Mouse (Mus musculus) right cerebral cortex, postnatal 25 days (tissue): ENCODE data around the gene A130010J15Rik.

Experiments
- DNase-seq: peaks from one replicate; pipeline ENCODE4 v3.0.0; 2022

The A130010J15Rik gene

DNA sequence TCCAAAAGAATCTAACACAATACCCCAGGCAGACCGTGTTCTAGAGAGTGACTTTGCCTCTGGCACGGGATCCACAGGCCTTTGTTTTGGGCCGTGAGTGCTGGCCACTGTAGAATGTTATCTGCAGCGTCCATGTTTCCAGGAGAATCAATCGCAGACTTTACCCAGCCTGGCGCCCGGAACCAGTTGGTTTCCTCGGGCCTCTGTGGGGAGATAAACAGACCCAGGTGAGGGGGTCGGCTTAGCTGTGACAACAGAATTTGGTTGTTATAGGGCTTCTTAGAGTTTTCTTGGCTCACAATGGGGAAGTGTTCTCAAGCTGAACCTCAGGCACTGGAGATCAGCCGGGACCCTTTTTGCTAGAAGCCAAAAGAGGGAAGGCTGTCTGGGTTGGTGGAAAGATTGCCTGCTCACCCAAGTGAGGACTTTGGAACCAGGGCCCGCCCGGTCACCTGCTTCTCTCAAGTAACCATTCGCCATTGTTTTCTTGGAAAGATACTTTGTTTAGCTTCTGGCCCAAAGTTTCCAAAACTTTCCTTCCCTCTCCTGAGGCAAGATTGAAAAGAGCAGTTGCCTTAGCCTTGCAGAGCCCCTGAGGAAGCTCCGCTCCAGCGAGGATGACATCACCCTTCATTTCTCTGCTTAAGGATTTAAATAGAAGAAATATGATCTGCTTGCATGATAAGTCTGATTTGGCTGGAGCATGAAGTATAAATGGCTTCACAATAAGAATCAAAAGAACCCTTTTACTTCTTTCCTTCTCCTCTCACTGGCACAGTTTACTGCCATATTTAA, 11.3 kb upstream of the A130010J15Rik start:
- DNase-seq, result no peak

DNA sequence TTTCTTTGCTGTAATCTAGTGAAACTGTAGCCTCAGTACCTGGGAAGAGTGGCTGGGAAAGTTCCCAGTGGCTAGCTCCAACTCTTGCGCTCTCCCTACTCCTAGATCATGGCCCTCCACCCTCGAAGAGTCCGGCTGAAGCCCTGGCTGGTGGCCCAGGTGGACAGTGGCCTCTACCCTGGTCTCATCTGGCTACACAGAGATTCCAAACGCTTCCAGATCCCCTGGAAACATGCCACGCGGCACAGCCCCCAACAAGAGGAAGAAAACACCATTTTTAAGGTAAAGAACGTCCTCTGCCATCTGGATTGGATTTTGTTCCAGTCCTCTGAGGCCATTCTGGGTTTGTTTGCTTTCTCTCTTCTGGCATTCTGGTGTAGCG, 10.7 kb upstream of the A130010J15Rik start:
- DNase-seq, result no peak

DNA sequence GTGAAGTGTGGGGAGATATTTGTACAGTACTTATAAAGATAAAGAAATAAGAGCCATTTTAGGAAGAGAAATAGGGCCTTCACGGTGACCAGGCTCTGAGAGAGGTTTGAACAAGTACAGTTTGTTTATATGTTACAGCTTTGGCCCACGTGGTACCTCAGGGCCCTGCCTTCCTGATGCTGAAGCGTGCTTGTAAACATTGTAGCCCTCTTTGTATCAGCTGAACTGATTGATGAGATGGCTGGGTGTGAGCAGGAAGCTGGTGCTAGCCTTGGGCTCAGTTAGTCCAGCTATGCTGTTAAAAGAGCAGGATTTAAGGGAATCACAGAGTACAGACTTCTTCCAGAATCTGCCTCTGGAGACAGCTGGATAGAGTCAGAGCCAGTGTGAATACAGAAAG, 8.7 kb upstream of the A130010J15Rik start:
- no peak for DNase-seq

DNA sequence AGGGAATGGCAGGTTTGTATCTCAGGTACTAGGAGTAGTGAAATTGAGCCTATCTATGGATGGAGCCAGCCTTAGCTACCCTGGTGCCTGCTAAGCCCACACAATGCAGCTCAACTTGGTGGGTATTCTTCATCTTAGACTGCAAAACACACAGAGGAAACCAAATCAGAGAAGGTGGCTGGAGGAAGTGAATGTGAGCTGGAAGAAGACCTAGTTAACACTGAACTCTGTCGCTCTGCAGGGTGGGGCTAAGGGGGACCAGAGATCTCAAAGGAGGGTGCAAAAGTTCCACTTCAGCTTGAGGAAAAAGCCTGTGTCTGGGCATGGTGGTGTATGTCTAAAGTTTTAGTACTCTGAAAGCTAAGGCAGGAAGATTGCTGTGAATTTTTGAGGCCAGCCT, 8.2 kb upstream of the A130010J15Rik start:
- DNase-seq, result no peak

DNA sequence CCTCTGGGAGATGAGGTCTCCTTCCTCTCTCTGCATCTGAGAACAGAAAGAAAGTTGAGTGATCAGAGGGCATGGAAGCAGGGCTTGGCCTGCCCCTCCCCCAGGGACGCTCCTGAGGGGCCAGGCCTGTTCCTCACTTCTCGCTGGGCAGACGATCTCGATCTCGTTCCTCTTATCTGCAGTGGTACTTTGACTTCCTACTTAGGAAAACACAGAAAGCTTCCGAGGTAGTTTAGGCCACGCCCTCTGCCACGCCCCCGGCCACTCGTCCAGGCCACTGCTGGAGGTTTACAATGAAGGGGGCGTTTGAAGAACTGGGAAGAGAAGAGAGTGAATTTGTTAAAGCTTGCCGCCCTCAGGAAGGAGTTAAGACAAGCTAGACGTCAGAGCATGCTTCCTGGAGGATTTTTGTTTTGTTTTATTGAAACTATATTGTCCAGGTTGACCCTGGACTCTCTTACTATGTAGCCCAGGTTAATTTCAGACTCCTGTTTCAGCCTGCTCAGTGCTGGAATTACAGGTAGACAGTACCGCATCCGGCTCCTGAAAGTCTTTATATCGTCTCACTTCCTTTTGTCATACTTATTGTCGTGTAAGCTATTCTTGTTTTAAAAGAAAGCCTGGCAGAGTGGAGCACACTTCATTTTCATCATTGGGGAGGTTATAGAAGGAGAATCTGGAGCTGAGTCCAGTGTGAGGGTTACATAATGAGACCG, 7.4 kb upstream of the A130010J15Rik start:
- DNase-seq, result no peak

DNA sequence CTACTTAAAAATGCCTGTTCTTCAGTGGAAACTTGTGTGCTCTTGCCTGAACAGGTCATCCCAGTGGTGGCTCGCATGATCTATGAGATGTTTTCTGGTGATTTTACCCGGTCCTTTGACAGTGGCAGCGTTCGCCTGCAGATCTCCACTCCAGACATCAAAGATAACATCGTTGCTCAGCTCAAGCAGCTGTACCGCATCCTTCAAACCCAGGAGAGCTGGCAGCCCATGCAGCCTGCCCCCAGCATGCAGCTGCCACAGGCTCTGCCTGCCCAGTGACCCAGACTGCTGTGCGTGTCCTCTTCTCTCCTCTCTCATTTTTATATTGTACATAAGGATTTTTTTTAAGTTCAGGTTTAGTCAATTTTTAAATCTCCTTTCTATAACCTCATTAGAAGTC, 1.4 kb downstream of the A130010J15Rik start:
- DNase-seq, result no peak

DNA sequence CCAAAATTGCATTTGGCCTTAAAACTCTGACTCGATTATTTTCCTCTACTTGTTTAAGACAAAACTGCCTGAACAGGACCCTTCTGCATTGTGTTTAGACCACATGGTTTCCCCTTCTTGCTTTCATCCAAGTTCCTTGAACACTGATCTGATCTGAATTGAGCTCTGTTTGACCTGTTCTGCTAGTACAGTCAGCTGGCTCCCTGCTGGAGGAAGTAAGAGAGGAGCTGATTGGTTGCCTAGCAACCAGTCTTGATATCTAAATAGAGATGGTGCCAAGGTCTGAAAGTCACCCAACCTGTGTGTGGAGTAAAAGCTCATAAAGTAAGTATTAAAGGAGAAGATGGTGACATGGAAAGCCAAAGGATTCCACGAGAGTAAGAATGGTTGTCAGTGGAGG, 2.0 kb downstream of the A130010J15Rik start:
- DNase-seq, result no peak

DNA sequence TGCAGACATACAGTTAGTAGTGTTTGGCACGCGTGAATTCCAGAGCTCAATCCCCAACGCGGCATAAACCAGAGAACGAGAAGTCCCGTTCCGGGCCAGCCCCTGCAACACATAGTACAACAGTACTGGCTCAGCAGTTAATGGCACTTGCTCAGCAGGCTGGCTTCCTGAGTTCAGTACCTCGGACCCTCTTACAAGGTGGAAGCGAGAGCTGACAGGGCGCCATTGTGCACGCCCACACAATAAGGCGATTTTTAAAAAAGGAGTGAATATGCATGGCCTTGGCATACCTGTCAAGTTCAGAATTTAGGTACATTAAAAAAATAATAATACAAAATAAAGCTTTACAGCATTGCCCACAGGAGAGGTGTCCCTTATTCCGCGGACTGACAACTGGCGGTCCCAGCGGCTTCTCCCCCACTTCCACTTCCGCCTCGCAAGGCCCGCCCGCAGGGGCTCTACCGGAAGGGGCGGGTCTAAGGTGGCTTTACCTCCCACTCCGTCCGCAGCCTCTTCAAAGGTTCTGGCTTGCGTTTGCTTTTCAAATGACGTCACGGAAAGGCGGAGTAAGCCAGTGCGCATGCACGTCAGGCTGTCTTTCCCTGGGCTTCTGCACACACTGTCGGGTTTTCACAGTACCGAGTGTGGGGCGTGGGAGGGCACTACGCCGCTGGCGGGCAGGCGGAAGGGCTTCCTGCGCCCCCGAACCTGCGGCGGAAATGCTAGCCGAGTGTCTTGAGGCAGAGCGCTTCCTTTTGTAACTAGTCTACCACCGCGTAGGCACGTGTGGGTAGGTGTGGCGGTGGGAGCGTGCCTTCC, 5.4 kb downstream of the A130010J15Rik start:
- peak; percentile 95 for DNase-seq

DNA sequence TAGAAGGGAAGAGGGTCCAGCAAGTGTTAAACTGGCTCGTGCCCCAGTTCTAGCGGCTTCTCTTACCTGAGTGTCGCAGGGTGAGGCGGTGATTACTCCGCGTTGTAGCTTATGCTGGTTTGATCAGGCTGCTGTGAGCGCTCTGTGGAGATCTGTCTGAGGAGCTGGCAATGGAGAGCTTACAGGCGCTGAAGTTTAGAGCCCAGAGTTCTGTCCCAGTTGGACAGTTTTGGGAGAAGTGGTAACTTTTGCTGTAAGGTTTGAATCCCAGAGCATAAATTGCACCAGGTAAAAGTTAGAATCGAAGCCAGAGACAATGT, 5.9 kb downstream of the A130010J15Rik start:
- no peak for DNase-seq

DNA sequence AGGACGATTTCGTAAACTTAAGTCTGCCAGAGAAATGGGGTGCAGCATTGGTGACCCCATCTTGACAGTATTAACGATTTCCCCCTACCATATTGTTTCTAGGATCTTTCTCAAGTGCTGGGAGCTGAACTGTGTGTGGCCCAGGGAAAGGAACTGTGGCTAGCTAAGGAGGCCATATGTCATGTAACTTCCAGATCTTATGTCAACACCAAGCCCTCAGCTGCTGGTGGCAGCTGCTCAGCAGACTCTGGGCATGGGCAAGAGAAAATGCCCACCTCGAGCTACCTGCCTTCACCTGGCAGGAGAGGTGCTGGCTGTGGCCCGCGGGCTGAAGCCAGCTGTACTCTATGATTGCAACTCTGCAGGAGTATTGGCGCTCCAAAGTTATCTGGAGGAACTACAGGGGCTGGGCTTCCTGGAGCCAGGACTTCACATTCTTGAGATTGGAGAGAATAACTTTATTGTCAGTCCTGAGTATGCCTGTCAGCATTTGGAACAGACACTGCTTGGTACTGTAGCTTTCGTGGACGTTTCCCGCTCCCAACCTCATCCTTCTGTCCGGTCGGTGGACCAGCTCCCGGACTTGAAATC, 6.4 kb downstream of the A130010J15Rik start:
- DNase-seq, result no peak

DNA sequence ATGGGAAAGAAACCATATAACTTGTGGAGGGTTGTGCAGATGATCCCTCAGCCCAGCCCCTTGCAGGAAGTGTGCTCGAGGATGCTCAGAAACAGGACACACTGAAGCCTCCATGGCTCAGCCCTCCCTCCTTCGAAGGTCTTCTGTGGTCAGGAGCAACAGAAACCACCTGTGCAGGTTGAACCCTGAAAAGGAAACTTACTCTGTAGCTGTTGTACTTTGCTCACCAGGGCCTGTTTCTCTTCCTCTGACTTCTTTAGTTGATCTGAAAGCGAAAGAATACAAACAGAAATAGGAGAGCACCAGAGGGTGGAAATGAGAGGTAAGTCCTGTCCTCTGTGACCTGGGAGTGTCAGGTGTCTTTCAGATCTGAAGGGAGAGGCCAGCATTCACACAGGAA, 13.3 kb downstream of the A130010J15Rik start:
- no peak for DNase-seq

DNA sequence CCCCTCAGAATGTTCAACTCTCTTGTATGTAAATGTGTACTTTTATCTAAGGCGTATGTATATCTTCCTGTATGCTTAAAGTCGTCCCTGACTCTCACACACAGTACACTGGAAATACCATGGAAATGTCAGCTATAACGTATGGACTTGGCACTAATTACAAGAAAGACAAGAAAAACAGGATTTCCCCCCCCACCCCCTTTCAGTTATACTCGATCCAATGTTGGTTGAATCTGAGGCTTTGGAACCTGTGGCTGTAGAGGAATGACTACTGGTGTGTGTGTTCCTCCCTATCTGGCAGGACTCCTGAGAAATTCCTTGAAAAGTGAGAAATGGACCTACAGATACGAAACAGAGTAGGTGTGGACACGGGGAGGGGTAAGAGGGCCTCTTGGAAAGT, 20.4 kb downstream of the A130010J15Rik start:
- no peak for DNase-seq

DNA sequence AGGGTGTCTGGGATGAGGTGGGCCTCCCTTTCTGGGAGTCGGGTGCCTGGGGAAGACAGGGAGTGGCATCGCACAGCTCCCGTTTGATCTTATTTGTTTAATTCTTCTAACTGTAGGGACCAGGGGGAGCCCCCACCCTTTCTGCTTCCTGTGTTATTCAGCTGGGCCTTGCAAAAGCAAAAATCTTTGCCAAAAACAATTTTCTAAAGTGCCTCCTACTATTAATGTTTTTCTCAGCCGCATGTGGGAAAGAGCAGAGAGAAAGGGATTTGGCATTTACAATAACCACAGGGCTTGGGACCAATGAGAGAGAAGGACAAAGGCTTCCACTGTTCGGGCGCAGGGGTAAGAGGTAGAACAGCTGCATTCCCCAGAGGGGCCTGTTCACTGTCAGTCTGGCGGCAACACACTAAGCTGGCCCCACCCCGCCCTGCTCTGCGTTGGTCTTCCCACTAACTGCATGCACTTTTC, 21.3 kb downstream of the A130010J15Rik start:
- peak; percentile 26 for DNase-seq

DNA sequence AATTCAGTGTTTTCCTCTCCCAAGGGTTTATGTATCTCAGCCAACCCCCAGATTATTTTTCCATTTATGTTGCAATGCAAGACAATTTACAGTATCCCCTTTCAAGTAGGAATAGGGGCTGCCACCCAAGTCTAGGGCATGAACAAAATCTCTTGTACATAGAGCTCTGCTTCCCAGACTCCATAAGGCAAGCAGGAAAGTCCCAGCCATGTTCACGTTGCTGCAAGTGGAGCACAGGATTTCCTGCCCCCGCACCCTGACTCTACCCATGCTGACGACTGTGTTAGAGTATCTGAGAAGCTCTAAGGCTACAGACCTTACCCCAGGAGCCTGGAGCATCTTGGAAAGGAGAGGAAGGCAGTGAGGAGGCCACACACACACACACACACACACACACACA, 21.9 kb downstream of the A130010J15Rik start:
- no peak for DNase-seq

DNA sequence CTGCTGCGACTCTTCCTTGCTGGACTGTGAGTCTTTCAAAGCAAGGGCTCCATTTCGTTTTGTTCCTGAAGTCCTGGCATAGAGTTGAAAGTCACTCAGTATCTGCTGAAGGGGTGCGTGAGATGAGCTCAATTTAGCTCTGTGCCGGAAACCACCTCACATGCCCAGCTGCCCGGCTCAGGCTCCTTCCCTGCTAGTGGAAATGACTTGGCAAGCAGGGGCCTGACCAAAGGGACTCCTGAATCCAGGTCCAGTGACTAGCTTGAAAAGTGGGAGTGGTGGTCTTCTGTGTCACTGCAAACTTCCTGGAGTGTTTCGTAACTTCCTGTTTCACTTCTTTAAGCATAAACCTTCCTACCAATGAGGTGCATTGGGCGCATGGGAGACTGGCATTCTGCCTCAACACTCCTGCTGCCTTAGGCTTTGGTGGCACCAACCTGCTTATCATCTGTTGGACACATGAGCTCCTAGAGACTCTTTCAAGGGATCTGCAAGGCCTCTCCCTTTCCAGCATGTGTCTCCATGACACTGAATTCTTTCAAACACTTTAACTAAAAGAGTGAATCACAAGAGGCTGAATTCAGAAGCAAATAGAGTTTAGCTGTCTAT, 23.9 kb downstream of the A130010J15Rik start:
- DNase-seq, result no peak

DNA sequence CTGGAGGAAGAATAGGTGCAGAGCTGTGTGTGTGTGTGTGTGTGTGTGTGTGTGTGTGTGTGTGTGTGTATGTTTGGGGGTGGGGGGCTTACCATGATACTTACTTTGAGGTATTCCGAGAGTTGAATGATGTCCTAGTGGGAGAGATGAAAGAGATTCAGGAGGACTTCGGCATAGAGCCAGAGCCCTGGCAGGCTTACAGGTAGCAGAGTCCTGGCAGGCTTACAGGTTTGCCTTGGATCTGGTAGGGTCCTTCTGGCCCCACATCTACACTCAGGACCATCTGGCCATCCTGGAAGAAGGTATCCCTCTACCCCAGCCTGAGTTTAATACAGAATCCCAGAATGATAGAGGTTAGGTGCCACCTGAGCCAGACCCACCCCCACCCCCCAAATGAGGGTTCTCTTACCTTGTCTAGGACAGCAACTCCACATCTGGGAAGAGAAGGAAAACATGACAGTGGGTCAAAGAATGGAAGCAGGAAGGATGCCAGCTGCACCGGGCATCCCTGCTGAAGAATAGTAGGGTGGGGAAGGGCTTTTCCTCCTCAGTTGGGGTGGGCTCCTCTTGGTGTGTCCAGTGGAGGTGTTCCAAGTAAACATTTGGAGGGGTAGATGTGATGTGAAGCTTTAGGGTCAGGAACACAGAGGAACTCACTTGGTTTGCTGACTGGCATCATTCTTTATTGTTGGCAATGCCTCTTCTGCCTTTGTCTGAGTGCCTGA, 26.7 kb downstream of the A130010J15Rik start:
- DNase-seq, result no peak

DNA sequence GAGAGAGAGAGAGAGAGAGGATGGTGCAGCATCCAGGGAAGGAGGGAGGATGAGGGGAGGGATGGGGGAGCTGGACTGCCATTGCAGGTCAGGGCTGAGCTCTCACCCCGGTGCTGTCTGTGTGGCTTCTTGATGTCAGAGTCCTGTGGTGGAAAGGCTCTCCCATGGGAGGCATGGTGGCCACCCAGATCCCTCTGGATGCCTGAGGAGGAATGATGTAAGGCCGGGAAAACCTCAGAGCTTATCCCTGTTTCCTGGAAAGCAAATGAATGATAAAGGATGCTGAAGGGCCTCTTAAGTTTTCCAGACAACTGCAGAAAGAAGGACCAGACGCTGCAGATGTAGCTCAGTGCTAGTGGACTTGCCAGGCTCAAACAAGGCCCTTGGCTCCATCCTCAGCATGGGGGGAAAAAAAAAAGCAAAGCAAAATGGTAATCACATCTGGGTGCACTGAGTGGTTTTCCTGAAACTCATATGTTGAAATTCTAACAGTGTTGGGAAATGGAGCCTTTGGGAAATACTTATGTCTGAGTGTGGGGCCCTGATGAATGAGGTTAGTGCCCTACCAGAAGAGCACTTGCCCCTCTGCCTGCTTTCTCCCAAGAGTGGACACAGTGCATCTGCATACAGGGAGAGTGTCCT, 27.4 kb downstream of the A130010J15Rik start:
- DNase-seq, result no peak

DNA sequence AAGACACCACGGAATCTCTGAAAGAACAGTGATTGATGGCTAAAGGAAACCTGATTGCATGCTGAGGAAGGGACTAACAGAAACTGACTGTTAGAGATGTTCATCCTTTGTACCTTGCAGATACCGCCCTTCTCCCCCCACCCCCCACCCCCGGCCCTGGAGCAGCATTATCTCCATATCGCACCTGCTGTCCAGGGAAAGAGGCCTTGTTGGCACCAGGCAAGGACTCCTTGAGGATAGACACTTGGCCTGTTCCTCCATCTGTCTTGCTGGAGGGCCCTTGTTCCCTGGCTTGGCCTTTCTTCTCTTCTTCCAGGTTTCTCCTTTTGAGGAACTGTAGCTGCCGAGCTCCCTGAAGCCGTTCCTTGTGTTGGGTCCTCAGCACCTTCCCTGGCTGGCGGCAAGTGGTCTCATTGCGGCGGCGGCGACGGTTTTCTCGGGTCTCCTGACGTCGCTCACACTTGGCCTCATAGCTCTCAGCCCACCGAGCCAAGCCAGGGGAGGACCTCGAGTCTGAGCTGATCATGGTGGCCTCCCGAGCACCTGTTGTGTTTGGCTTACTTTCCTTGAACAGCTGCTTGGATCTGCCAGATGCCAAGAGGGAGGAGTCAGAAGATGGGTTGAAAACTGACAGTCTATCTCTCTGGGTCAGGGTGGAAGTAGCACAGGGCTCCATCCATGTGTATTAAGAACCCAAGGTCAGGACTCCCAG, 29.8 kb downstream of the A130010J15Rik start:
- no peak for DNase-seq

DNA sequence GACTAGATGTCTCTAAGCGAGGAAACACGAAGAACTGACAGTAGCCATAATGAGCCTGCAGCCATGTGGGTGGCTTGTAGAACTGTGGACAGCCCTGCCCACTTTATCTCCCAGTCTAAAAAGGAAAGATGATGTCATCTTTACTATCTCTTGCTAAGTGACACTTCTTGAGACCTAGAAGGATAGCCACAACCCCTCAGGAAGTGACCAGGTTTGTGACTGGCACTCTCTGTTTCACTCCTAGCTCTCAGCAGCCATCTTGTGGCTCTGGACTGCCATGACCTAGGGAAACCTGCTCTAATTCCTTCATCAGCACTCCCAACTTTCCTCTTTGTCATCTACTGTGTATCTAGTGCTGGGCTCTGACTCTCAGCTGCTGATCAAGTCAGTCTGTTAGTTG, 30.5 kb downstream of the A130010J15Rik start:
- no peak for DNase-seq

DNA sequence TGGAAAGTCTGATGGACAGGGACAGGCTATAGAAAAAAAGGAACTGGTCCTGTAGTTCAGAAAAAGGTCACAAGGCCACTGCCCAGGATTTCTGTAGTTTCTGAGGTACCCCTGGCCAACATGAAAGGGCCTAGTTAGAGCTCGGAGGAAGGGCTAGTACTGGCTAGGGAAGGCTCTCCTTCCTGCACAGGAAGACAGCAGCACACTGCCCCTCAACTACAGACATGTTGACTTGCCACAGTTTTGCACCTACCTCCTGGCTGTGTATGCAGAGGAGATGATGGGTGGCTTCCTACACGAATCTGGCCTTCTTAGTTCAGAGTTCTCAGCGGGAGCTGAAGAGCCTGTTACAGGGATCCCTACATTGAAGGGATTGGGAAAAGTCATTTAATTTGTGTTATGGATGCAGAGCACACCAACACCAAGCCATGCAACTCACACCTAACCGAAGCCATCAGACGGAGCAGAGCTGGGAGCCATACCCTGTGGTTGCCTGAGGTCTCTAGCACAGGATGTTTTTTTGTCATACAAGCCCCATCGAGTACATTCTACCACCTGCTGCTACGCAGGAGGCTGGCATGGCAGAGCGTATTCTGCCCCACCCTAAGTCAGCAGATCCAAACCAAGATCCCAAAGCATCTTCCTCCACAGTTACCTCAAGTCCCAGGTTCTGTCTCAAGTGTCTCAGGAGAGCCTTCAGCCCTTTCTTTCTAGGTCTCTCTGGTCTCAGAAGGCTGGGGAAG, 33.0 kb downstream of the A130010J15Rik start:
- DNase-seq, result no peak
